Mouse (Mus musculus): ENCODE results near the gene Pdgfc. TPM values are rescaled to one million over a fixed set of nuclear protein-coding genes. Genes with fewer than 3 reads are reported as not detected.

Pdgfc gene
- polyA plus RNA-seq, 1 experiment: 7.3 TPM

DNA sequence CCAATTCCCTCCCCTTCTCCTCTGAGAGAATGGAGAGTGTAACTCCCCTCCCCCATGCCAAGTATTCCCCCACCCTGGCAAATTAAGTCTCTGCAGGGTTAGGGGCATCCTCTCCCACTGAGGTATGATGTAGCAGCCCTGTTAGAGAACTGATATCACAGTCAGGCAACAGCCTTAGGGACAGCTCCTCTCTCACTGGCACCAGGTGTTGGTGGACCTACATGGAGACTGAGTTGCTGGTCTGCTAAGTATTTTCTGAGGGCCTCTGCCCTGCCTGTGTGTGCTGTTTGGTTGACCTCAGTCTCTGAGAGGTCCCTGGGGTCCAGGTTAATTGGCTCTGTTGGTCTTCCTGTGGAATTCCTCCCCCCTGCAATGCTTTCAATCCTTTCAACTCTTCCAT lies 114.0 kb downstream of the Pdgfc start:
- Histone ChIP-seq H3K4me1 (ENCODE audit: control insufficient read depth, insufficient read depth, low read length) (no peaks in the 10 kb centered on the region; the same call in 1 of the 2 replicates), H3K27ac (ENCODE audit: insufficient read depth, low read depth, low read length) (no peak overlapping the region), H3K36me3 (ENCODE audit: control insufficient read depth, insufficient read depth, low read length) (no peaks in the 10 kb centered on the region), H3K4me3 (ENCODE audit: insufficient read depth, low read depth, low read length) (no peak overlapping the region), H3K27me3 (replicated peaks; ENCODE audit: control insufficient read depth, insufficient read depth, low read length) (no peaks in the 10 kb centered on the region)
- DNase-seq: no peak
- TF ChIP-seq POLR2A (IDR thresholded peaks at IDR 0.05; ENCODE audit: low read depth, low read length): no peak
- no peak for TF ChIP-seq CTCF (conservative IDR thresholded peaks at IDR 0.05; ENCODE audit: insufficient read depth, insufficient read length, low read depth, low read length)

DNA sequence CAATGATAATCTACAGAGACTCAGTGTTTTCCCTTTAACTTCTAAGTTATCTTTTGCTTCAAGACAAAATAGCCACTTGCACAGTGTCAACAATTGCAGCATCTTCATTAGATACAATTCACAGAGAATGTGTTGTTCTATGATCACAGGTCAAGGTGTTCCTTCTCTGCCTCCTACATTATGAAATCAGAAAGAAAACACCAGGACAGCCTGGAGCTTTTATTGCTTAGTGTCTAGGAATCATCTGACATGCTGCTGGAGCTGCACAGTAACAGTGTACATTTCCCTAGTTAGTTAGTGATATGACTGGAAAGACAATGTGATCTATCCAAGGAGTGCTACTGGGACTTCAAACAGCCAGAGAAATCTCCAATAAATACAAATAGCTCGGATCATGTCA lies 118.2 kb downstream of the Pdgfc start:
- no peak for DNase-seq
- TF ChIP-seq CTCF (conservative IDR thresholded peaks at IDR 0.05; ENCODE audit: insufficient read depth, insufficient read length, low read depth, low read length) (no peak), POLR2A (IDR thresholded peaks at IDR 0.05; ENCODE audit: low read depth, low read length) (no peak)
- Histone ChIP-seq H3K27me3 (replicated peaks; ENCODE audit: control insufficient read depth, insufficient read depth, low read length) (no peaks in the 10 kb centered on the region), H3K27ac (ENCODE audit: insufficient read depth, low read depth, low read length) (no peak overlapping the region), H3K36me3 (ENCODE audit: control insufficient read depth, insufficient read depth, low read length) (no peaks in the 10 kb centered on the region), H3K4me1 (ENCODE audit: control insufficient read depth, insufficient read depth, low read length) (no peaks in the 10 kb centered on the region), H3K4me3 (ENCODE audit: insufficient read depth, low read depth, low read length) (no peak overlapping the region)
- WGBS: 66% methylated on average over 1 of the region's 1 CpGs

DNA sequence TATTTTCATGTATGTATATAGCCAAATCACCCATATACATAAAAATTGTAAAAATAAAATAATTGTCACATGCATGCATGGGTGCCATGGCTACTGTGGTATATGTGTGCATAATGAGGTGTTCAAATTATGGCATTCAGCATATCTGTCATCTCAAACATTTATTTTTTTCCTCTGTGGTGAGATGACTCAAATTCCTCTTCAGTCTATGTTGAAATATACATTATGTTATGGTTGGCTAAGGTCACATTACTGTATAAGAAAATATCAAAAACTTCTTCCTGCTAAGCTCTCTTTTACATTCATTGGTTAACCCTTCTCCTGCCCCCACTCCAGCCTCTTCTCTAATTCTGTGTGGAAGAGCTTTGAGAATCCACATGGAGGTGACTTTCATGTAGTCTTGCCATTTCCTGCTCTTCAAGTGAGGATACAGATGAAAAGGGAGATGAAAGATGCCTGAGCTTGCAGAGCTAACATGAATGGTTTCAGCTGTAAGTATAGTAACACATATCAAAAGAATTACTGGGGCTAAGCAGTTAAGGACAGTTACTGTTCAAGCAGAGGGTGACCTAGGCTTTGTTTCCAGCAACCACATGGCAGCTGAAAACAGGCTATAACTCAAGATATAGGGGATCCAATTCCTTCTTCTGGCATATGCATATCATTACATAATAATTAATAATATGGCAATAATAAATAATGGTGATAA lies 124.4 kb downstream of the Pdgfc start:
- Histone ChIP-seq H3K27me3 (replicated peaks; ENCODE audit: control insufficient read depth, insufficient read depth, low read length) (no peaks in the 10 kb centered on the region), H3K4me3 (ENCODE audit: insufficient read depth, low read depth, low read length) (no peak overlapping the region), H3K36me3 (ENCODE audit: control insufficient read depth, insufficient read depth, low read length) (no peaks in the 10 kb centered on the region), H3K4me1 (ENCODE audit: control insufficient read depth, insufficient read depth, low read length) (no peaks in the 10 kb centered on the region), H3K27ac (ENCODE audit: insufficient read depth, low read depth, low read length) (no peak overlapping the region)
- no peak for DNase-seq
- no peak for TF ChIP-seq CTCF (conservative IDR thresholded peaks at IDR 0.05; ENCODE audit: insufficient read depth, insufficient read length, low read depth, low read length)
- TF ChIP-seq POLR2A (IDR thresholded peaks at IDR 0.05; ENCODE audit: low read depth, low read length): no peak

DNA sequence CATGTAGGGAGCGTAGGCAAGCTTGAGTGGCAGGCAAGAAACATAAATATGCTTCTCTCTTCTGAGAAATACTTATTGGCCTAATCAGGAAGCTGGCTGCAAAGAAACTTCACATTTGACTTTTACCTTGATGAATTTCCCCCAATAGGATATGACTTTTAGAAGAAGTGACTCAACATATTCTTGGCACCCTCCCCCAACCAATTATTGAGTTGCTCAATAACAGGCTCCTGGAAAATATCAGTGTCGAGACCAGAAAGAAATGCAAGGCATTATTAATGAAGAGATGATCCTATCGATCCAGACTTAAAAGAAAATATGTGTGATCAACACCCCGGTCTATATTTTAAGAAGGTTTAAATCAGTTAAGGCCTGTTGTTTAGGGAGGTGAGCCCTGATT lies 125.9 kb downstream of the Pdgfc start:
- TF ChIP-seq CTCF (conservative IDR thresholded peaks at IDR 0.05; ENCODE audit: insufficient read depth, insufficient read length, low read depth, low read length) (no peak), POLR2A (IDR thresholded peaks at IDR 0.05; ENCODE audit: low read depth, low read length) (no peak)
- Histone ChIP-seq H3K4me1 (ENCODE audit: control insufficient read depth, insufficient read depth, low read length) (no peaks in the 10 kb centered on the region), H3K36me3 (ENCODE audit: control insufficient read depth, insufficient read depth, low read length) (no peaks in the 10 kb centered on the region), H3K27ac (ENCODE audit: insufficient read depth, low read depth, low read length) (no peak overlapping the region), H3K4me3 (ENCODE audit: insufficient read depth, low read depth, low read length) (no peak overlapping the region), H3K27me3 (replicated peaks; ENCODE audit: control insufficient read depth, insufficient read depth, low read length) (no peaks in the 10 kb centered on the region)
- no peak for DNase-seq
- WGBS: 95% methylated on average over 4 of the region's 4 CpGs

DNA sequence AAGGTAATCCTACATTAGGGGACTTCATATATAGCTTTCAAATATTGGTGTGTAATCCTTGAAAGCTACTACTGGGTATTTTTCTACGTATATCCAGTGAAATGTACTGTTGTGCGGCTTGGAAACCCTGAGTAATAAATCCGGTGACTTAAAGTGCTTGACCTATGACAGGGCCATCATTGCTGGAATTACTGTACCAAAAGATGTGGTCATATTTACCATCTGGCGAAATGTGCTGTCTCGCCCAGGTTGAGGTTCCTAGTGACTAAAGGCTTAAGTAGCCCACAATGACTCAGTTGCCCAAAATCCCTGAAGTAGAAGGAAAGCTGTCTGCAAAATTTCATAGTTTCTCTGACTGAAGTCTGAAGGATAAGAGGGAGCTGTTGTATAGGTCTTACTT lies 127.9 kb downstream of the Pdgfc start:
- Histone ChIP-seq H3K36me3 (ENCODE audit: control insufficient read depth, insufficient read depth, low read length) (no peaks in the 10 kb centered on the region), H3K27ac (ENCODE audit: insufficient read depth, low read depth, low read length) (no peak overlapping the region), H3K4me1 (ENCODE audit: control insufficient read depth, insufficient read depth, low read length) (no peaks in the 10 kb centered on the region), H3K27me3 (replicated peaks; ENCODE audit: control insufficient read depth, insufficient read depth, low read length) (no peaks in the 10 kb centered on the region), H3K4me3 (ENCODE audit: insufficient read depth, low read depth, low read length) (no peak overlapping the region)
- TF ChIP-seq CTCF (conservative IDR thresholded peaks at IDR 0.05; ENCODE audit: insufficient read depth, insufficient read length, low read depth, low read length) (no peak), POLR2A (IDR thresholded peaks at IDR 0.05; ENCODE audit: low read depth, low read length) (no peak)
- WGBS: 96% methylated on average over 5 of the region's 5 CpGs
- no peak for DNase-seq

DNA sequence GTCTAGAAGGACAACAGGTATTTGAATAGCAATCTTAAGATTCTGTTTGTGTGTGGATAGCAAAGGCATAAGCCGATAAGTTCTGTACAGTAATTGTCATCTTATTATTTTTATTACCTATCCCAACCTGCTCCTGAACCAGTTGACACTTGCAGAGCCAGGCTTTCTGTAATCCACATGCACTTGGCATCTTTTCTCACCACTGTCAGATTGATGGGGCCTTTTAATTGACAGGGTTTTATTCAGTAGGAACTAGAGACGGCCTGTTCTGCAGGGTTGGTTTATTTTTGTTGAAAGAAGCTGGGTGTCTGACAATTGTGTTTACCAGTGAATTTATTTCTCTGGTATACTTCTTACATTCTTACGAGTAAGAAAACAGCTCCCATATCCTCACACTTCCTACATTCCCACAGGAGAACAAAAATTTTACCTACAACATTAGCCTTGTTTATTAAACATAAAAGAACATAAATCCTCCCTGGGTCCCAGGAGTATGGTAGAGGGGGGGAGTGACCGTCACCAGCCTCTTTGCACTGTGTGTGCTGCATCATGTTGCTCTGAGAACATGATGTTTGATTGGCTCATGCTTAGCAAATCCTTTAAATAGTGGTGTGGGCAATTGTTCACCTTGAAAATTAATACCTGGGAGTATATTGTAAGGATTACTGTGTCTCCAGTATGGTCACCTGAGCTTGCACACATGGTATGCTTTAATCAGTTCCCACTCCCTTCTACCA lies 134.0 kb downstream of the Pdgfc start:
- Histone ChIP-seq H3K4me1 (ENCODE audit: control insufficient read depth, insufficient read depth, low read length) (peaks cover 4% of the 10 kb centered on the region; the same call in 1 of the 2 replicates), H3K36me3 (ENCODE audit: control insufficient read depth, insufficient read depth, low read length) (no peaks in the 10 kb centered on the region), H3K27ac (ENCODE audit: insufficient read depth, low read depth, low read length) (no peak overlapping the region), H3K27me3 (replicated peaks; ENCODE audit: control insufficient read depth, insufficient read depth, low read length) (no peaks in the 10 kb centered on the region), H3K4me3 (ENCODE audit: insufficient read depth, low read depth, low read length) (no peak overlapping the region)
- TF ChIP-seq POLR2A (IDR thresholded peaks at IDR 0.05; ENCODE audit: low read depth, low read length) (no peak), CTCF (conservative IDR thresholded peaks at IDR 0.05; ENCODE audit: insufficient read depth, insufficient read length, low read depth, low read length) (no peak)
- WGBS: 48% methylated on average over 4 of the region's 4 CpGs
- DNase-seq: no peak

DNA sequence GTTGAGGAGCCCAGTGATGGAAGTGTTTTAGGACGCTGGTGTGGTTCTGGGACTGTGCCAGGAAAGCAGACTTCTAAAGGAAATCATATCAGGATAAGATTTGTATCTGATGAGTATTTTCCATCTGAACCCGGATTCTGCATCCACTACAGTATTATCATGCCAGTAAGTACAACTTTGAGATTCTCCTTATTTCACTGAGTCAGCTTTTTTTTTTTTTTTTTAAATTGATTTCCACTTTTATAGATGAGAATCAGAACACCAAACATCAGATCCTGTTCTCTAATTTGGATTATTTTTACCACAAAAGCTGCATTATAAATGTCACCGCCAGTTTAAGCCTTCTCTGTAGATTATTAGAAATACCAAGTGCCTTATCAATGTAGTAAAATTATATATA lies 138.6 kb downstream of the Pdgfc start:
- H3K27me3 ChIP-seq (replicated peaks; ENCODE audit: control insufficient read depth, insufficient read depth, low read length): no peaks in the 10 kb centered on the region
- WGBS: 83% methylated on average over 3 of the region's 3 CpGs
- no peaks in the 10 kb centered on the region for H3K36me3 ChIP-seq (ENCODE audit: control insufficient read depth, insufficient read depth, low read length)
- no peak for DNase-seq
- H3K4me1 ChIP-seq (ENCODE audit: control insufficient read depth, insufficient read depth, low read length): peaks cover 4% of the 10 kb centered on the region; the same call in 1 of the 2 replicates
- no peak overlapping the region for H3K4me3 ChIP-seq (ENCODE audit: insufficient read depth, low read depth, low read length)
- TF ChIP-seq CTCF (conservative IDR thresholded peaks at IDR 0.05; ENCODE audit: insufficient read depth, insufficient read length, low read depth, low read length): no peak
- TF ChIP-seq POLR2A (IDR thresholded peaks at IDR 0.05; ENCODE audit: low read depth, low read length): no peak
- H3K27ac ChIP-seq (ENCODE audit: insufficient read depth, low read depth, low read length): no peak overlapping the region
